Mouse (Mus musculus) hindbrain, embryonic 16.5 days (tissue): ENCODE measurements at regions not wholly inside any gene's neighbourhood (a gene's known extent, or its start where the extent isn't known, plus 50 kb on each side); places are given as distances from the start of the nearest gene placed in this dataset.

Experiments
- ATAC-seq: fragments of 200-750 bp; cut with Nextera tagmentation; 2 replicates; pipeline ENCODE4 v1.8.0; 2017; ENCODE audit warnings: moderate TSS enrichment, moderate library complexity
- H3K27ac ChIP-seq: fragments of 300-500 bp; sonication (generic); 2 replicates; pipeline ENCODE4 v1.5.1; 2014; ENCODE audit warnings: low read depth, mild to moderate bottlenecking, control low read depth, low read length, moderate library complexity
- H3K27me3 ChIP-seq: fragments of 300-500 bp; sonication (generic); replicated peaks from 2 replicates; pipeline ENCODE4 v1.6.1; 2014; ENCODE audit warnings: low read length; ENCODE audit not compliant: control insufficient read depth, insufficient read depth
- H3K36me3 ChIP-seq: fragments of 300-500 bp; sonication (generic); 2 replicates; pipeline ENCODE4 v1.6.1; 2014; ENCODE audit warnings: mild to moderate bottlenecking, low read length, moderate library complexity, mixed read lengths; ENCODE audit not compliant: control insufficient read depth, insufficient read depth
- H3K4me1 ChIP-seq: fragments of 300-500 bp; sonication (generic); 2 replicates; pipeline ENCODE4 v1.6.1; 2014; ENCODE audit warnings: low read depth, low read length; ENCODE audit not compliant: control insufficient read depth, insufficient read depth
- H3K4me2 ChIP-seq: fragments of 300-500 bp; sonication (generic); 2 replicates; pipeline ENCODE4 v1.6.1; 2014; ENCODE audit warnings: mild to moderate bottlenecking, low read length, control low read depth, moderate library complexity
- H3K4me3 ChIP-seq: fragments of 300-500 bp; sonication (generic); 2 replicates; pipeline ENCODE4 v1.5.1; 2014; ENCODE audit warnings: mild to moderate bottlenecking, low read length, control low read depth, moderate library complexity
- H3K9ac ChIP-seq: fragments of 300-500 bp; sonication (generic); 2 replicates; pipeline ENCODE4 v1.6.1; 2014; ENCODE audit warnings: low read depth, mild to moderate bottlenecking, control low read depth, low read length, moderate library complexity
- H3K9me3 ChIP-seq: fragments of 300-500 bp; sonication (generic); 2 replicates; pipeline ENCODE4 v1.6.1; 2014; ENCODE audit warnings: mild to moderate bottlenecking, low read length, moderate library complexity; ENCODE audit not compliant: control insufficient read depth
- WGBS: fragments of 180-500 bp; shearing (Covaris S2); extraction: QIAGEN DNeasy Blood & Tissue Kit; methylation state at CpG from one replicate; pipeline ENCODE4 v1.1.7; 2014; 5-methylcytosine and 5-hydroxymethylcytosine counted together

DNA sequence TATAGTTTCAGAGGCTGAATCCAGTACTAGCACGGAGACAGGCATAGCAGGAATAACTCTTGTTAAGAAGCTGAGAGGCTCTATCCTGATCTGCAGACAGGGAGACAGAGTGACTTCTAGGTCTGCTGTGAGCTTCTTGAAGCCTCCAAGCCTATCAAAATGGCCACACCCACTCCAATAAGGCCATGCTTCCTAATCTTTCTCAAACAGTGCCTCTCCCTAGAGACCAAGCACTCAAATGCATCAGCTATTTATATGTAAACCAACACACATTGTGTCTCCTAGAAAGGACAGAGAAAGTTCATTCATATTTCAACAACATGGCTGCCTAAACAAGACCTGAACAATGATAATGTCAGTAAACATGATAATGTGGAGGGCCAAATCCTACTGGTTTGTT lies 384.2 kb downstream of the Tfec start:
- Histone ChIP-seq H3K4me1 (no peaks in the 10 kb centered on the region), H3K4me2 (no peak overlapping the region), H3K36me3 (no peaks in the 10 kb centered on the region), H3K27me3 (no peaks in the 10 kb centered on the region), H3K4me3 (no peak overlapping the region), H3K9me3 (no peaks in the 10 kb centered on the region), H3K9ac (no peak overlapping the region), H3K27ac (no peak overlapping the region)
- ATAC-seq: no peak
- 53% methylated on average over 1 of the region's 1 CpGs for WGBS

DNA sequence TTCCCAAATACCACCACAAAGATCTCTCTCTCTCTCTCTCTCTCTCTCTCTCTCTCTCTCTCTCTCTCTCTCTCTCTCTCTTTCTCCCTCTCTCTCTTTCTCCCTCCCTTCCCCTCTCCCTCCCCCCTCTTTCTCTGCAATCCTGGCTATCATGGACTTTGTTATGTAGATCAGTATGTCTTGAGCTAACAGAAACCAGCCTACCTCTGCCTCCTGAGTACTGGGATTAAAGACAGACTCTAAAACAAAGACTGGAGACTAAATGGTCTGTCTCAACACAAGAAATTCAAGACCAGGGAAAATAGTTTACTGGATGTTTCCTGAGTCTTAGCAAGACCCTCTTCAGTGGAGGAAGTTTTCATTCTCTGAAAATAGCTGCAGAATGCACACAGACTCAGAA lies 384.7 kb downstream of the Tfec start:
- no peak overlapping the region for H3K4me3 ChIP-seq
- H3K9ac ChIP-seq: no peak overlapping the region
- no peak for ATAC-seq
- H3K27me3 ChIP-seq: no peaks in the 10 kb centered on the region
- no peak overlapping the region for H3K27ac ChIP-seq
- H3K4me1 ChIP-seq: no peaks in the 10 kb centered on the region
- H3K9me3 ChIP-seq: no peaks in the 10 kb centered on the region
- H3K36me3 ChIP-seq: no peaks in the 10 kb centered on the region
- no peak overlapping the region for H3K4me2 ChIP-seq

- Histone ChIP-seq H3K27ac (no peak overlapping the region), H3K4me3 (no peak overlapping the region), H3K27me3 (no peaks in the 10 kb centered on the region), H3K4me2 (no peak overlapping the region), H3K9me3 (0 out of 2 replicates have a peak, but pooled peaks cover 3% of the 10 kb centered on the region), H3K36me3 (no peaks in the 10 kb centered on the region), H3K9ac (no peak overlapping the region), H3K4me1 (no peaks in the 10 kb centered on the region)
- WGBS: 93% methylated on average over 4 of the region's 4 CpGs
- no peak for ATAC-seq
Measured at GRCm38 (mm10) chr6:16503836-16504235, 394.4 kb downstream of the Tfec start.

DNA sequence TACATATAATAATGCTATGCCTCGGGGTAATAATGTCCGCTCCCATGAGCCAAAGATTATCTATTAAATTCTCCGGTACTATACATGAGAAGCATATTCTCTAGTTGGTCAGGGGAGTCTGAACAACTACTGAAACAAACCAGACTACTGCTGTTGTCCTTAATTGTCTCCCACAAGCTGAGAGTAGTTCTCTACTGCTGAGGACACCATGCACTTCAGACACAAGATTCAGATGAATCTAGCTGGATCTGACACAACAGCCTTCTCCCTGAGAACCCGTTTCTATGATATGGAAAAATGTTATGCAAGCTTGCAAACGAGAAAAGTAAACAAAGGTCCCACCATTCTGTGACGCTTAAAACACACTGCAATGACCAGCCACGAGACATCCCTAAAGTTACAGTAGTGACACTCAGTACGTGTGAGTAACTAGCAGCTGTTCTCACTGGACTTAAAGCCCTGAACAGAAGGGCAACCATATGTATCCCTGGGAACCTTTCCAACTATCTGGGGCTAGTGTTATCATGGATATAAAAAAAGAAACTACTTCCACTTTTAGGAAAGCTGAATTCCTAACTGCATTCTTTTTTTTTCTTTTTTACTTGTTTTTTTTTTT lies 411.1 kb downstream of the Tfec start:
- 84% methylated on average over 8 of the region's 8 CpGs for WGBS
- no peaks in the 10 kb centered on the region for H3K4me1 ChIP-seq
- H3K27ac ChIP-seq: no peak overlapping the region
- no peaks in the 10 kb centered on the region for H3K27me3 ChIP-seq
- H3K36me3 ChIP-seq: no peaks in the 10 kb centered on the region
- H3K4me2 ChIP-seq: no peak overlapping the region
- no peak overlapping the region for H3K9ac ChIP-seq
- ATAC-seq: peak; percentile 84
- no peaks in the 10 kb centered on the region for H3K9me3 ChIP-seq
- no peak overlapping the region for H3K4me3 ChIP-seq

DNA sequence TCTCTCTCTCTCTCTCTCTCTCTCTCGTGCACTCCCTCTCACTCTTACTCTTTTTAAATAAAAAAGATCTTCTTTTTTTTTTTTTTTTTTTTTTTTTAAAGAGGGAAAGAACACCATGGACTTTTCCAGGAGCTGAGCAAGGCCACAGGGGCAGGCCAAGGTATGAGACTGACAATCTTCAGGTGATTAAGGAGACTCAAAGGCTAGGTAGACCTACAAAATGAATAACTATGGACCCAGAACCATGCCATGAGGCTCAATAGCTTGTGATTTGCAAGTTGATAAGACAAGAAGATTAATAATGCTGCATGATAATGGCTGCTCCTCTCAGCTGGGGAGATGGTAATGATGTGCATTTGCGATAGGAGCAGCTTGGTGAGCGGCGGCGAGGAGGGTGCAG lies 414.9 kb downstream of the Tfec start:
- WGBS: 63% methylated on average over 5 of the region's 5 CpGs
- no peaks in the 10 kb centered on the region for H3K9me3 ChIP-seq
- no peak overlapping the region for H3K4me3 ChIP-seq
- H3K4me2 ChIP-seq: no peak overlapping the region
- H3K27me3 ChIP-seq: no peaks in the 10 kb centered on the region
- H3K27ac ChIP-seq: no peak overlapping the region
- no peak for ATAC-seq
- no peaks in the 10 kb centered on the region for H3K4me1 ChIP-seq
- no peaks in the 10 kb centered on the region for H3K36me3 ChIP-seq
- no peak overlapping the region for H3K9ac ChIP-seq

DNA sequence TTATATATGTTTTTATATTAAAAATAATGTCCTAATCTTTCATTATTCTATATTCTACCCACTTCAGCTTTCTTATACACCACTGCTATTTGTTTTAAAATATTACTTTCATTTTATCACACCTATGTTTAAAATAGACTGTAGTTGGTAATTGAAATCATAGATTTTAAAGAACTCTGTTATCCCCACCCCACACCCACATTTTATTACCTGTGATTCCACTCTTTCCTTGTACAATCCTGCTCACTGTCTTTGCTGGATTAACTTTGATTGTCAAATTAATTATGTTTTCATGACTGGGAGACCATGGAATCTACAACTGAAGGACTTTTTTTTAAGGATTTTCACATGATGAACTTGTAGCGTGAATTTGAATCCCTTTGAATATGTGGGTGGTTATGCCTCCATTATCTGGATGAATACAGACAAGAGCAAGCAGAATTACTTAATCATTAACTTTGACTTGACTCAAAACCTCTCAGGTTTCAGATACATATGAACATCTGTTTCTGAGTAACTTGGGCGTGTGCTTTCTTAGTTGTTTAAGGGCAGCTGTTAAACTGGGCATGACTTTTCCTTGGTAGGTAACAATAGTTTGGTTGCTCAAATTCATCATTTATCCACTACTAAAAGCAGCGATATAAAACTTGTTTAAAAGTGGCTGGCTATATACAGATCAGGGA lies 429.4 kb downstream of the Tfec start:
- no peak overlapping the region for H3K4me2 ChIP-seq
- no peak overlapping the region for H3K9ac ChIP-seq
- no peaks in the 10 kb centered on the region for H3K4me1 ChIP-seq
- ATAC-seq: no peak
- no peak overlapping the region for H3K27ac ChIP-seq
- H3K9me3 ChIP-seq: no peaks in the 10 kb centered on the region
- no peaks in the 10 kb centered on the region for H3K27me3 ChIP-seq
- no peak overlapping the region for H3K4me3 ChIP-seq
- WGBS: 86% methylated on average over 3 of the region's 3 CpGs
- H3K36me3 ChIP-seq: no peaks in the 10 kb centered on the region

DNA sequence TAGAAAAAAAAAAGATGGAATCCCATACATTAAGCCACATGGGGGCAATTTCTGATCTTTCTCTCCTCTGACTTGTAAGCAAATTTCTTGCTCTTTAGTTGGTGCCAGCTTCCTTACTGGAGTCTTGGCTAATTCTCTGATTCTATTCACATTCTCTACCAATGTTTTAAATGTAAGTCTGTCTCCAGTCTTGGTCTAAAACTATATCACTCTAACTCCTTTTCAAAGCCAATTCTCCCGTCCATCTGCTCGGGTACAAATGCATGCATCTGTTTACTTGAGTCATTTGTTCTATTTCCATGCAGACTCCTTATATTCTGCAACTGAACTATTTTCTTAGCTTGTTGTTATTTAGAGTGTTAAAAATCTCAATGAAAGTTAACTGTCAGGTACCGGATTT lies 440.0 kb downstream of the Tfec start:
- Histone ChIP-seq H3K4me3 (no peak overlapping the region), H3K27ac (no peak overlapping the region), H3K36me3 (no peaks in the 10 kb centered on the region), H3K27me3 (no peaks in the 10 kb centered on the region), H3K9me3 (no peaks in the 10 kb centered on the region), H3K4me2 (no peak overlapping the region), H3K4me1 (no peaks in the 10 kb centered on the region), H3K9ac (no peak overlapping the region)
- 88% methylated on average over 3 of the region's 3 CpGs for WGBS
- ATAC-seq: no peak
